Mouse (Mus musculus): ENCODE results near the gene Arhgap32.

The Arhgap32 gene

GRCm38 (mm10) chr9:32204450-32204990 lies 88.6 kb downstream of the Arhgap32 start:
- Histone ChIP-seq H3K36me3 (ENCODE audit: control insufficient read depth, insufficient read depth, low read length, poor library complexity, severe bottlenecking) (no peaks in the 10 kb centered on the region), H3K27me3 (ENCODE audit: control insufficient read depth, insufficient read depth, low read length, poor library complexity, severe bottlenecking) (no peaks in the 10 kb centered on the region)
- no peak for DNase-seq (ENCODE audit: low read depth, low spot score)

GRCm38 (mm10) chr9:32207133-32207532 lies 91.2 kb downstream of the Arhgap32 start:
- no peaks in the 10 kb centered on the region for H3K36me3 ChIP-seq (ENCODE audit: control insufficient read depth, insufficient read depth, low read length, poor library complexity, severe bottlenecking)
- DNase-seq (ENCODE audit: low read depth, low spot score), result no peak

GRCm38 (mm10) chr9:32208071-32208470 lies 92.1 kb downstream of the Arhgap32 start:
- Histone ChIP-seq H3K27me3 (ENCODE audit: control insufficient read depth, insufficient read depth, low read length, poor library complexity, severe bottlenecking) (no peaks in the 10 kb centered on the region), H3K36me3 (ENCODE audit: control insufficient read depth, insufficient read depth, low read length, poor library complexity, severe bottlenecking) (no peaks in the 10 kb centered on the region)
- no peak for DNase-seq (ENCODE audit: low read depth, low spot score)

More at GRCm38 (mm10) chr9:32207133-32207532, 91.2 kb downstream of the Arhgap32 start:
- no peaks in the 10 kb centered on the region for H3K27me3 ChIP-seq (ENCODE audit: control insufficient read depth, insufficient read depth, low read length, poor library complexity, severe bottlenecking)

GRCm38 (mm10) chr9:32216820-32217567 lies 101.1 kb downstream of the Arhgap32 start:
- no peaks in the 10 kb centered on the region for H3K27me3 ChIP-seq (ENCODE audit: control insufficient read depth, insufficient read depth, low read length, poor library complexity, severe bottlenecking)
- no peak for DNase-seq (ENCODE audit: low read depth, low spot score)
- no peaks in the 10 kb centered on the region for H3K36me3 ChIP-seq (ENCODE audit: control insufficient read depth, insufficient read depth, low read length, poor library complexity, severe bottlenecking)

- H3K27me3 ChIP-seq (ENCODE audit: control insufficient read depth, insufficient read depth, low read length, poor library complexity, severe bottlenecking), result no peaks in the 10 kb centered on the region
- DNase-seq (ENCODE audit: low read depth, low spot score), result no peak
Observed at GRCm38 (mm10) chr9:32219400-32219799, 103.5 kb downstream of the Arhgap32 start.

GRCm38 (mm10) chr9:32222184-32222583 lies 106.2 kb downstream of the Arhgap32 start:
- no peak for DNase-seq (ENCODE audit: low read depth, low spot score)
- Histone ChIP-seq H3K27me3 (ENCODE audit: control insufficient read depth, insufficient read depth, low read length, poor library complexity, severe bottlenecking) (no peaks in the 10 kb centered on the region; the same call in 1 of the 2 replicates), H3K36me3 (ENCODE audit: control insufficient read depth, insufficient read depth, low read length, poor library complexity, severe bottlenecking) (no peaks in the 10 kb centered on the region)

More at GRCm38 (mm10) chr9:32219400-32219799, 103.5 kb downstream of the Arhgap32 start:
- H3K36me3 ChIP-seq (ENCODE audit: control insufficient read depth, insufficient read depth, low read length, poor library complexity, severe bottlenecking), result no peaks in the 10 kb centered on the region

GRCm38 (mm10) chr9:32223739-32224529 lies 108.0 kb downstream of the Arhgap32 start:
- no peaks in the 10 kb centered on the region; the same call in 1 of the 2 replicates for H3K27me3 ChIP-seq (ENCODE audit: control insufficient read depth, insufficient read depth, low read length, poor library complexity, severe bottlenecking)
- DNase-seq (ENCODE audit: low read depth, low spot score), result no peak
- H3K36me3 ChIP-seq (ENCODE audit: control insufficient read depth, insufficient read depth, low read length, poor library complexity, severe bottlenecking), result no peaks in the 10 kb centered on the region

- no peak for DNase-seq (ENCODE audit: low read depth, low spot score)
- no peaks in the 10 kb centered on the region for H3K36me3 ChIP-seq (ENCODE audit: control insufficient read depth, insufficient read depth, low read length, poor library complexity, severe bottlenecking)
- no peaks in the 10 kb centered on the region; the same call in 1 of the 2 replicates for H3K27me3 ChIP-seq (ENCODE audit: control insufficient read depth, insufficient read depth, low read length, poor library complexity, severe bottlenecking)
Observed at GRCm38 (mm10) chr9:32224937-32225336, 109.0 kb downstream of the Arhgap32 start.

GRCm38 (mm10) chr9:32225584-32225983 lies 109.6 kb downstream of the Arhgap32 start:
- no peak for DNase-seq (ENCODE audit: low read depth, low spot score)
- Histone ChIP-seq H3K36me3 (ENCODE audit: control insufficient read depth, insufficient read depth, low read length, poor library complexity, severe bottlenecking) (no peaks in the 10 kb centered on the region), H3K27me3 (ENCODE audit: control insufficient read depth, insufficient read depth, low read length, poor library complexity, severe bottlenecking) (no peaks in the 10 kb centered on the region; the same call in 1 of the 2 replicates)

- no peak for DNase-seq (ENCODE audit: low read depth, low spot score)
- Histone ChIP-seq H3K36me3 (ENCODE audit: control insufficient read depth, insufficient read depth, low read length, poor library complexity, severe bottlenecking) (no peaks in the 10 kb centered on the region), H3K27me3 (ENCODE audit: control insufficient read depth, insufficient read depth, low read length, poor library complexity, severe bottlenecking) (no peaks in the 10 kb centered on the region; the same call in 1 of the 2 replicates)
Observed at GRCm38 (mm10) chr9:32227034-32227433, 111.1 kb downstream of the Arhgap32 start.

GRCm38 (mm10) chr9:32233593-32233992 lies 117.7 kb downstream of the Arhgap32 start:
- H3K27me3 ChIP-seq (ENCODE audit: control insufficient read depth, insufficient read depth, low read length, poor library complexity, severe bottlenecking), result no peaks in the 10 kb centered on the region
- DNase-seq (ENCODE audit: low read depth, low spot score), result no peak
- H3K36me3 ChIP-seq (ENCODE audit: control insufficient read depth, insufficient read depth, low read length, poor library complexity, severe bottlenecking), result no peaks in the 10 kb centered on the region

GRCm38 (mm10) chr9:32234767-32235489 lies 119.0 kb downstream of the Arhgap32 start:
- H3K36me3 ChIP-seq (ENCODE audit: control insufficient read depth, insufficient read depth, low read length, poor library complexity, severe bottlenecking), result no peaks in the 10 kb centered on the region
- no peaks in the 10 kb centered on the region for H3K27me3 ChIP-seq (ENCODE audit: control insufficient read depth, insufficient read depth, low read length, poor library complexity, severe bottlenecking)
- DNase-seq (ENCODE audit: low read depth, low spot score), result no peak

GRCm38 (mm10) chr9:32238899-32239298 lies 123.0 kb downstream of the Arhgap32 start:
- Histone ChIP-seq H3K27me3 (ENCODE audit: control insufficient read depth, insufficient read depth, low read length, poor library complexity, severe bottlenecking) (no peaks in the 10 kb centered on the region), H3K36me3 (ENCODE audit: control insufficient read depth, insufficient read depth, low read length, poor library complexity, severe bottlenecking) (no peaks in the 10 kb centered on the region)
- no peak for DNase-seq (ENCODE audit: low read depth, low spot score)

GRCm38 (mm10) chr9:32239427-32239826 lies 123.5 kb downstream of the Arhgap32 start:
- H3K27me3 ChIP-seq (ENCODE audit: control insufficient read depth, insufficient read depth, low read length, poor library complexity, severe bottlenecking), result no peaks in the 10 kb centered on the region
- no peak for DNase-seq (ENCODE audit: low read depth, low spot score)
- no peaks in the 10 kb centered on the region for H3K36me3 ChIP-seq (ENCODE audit: control insufficient read depth, insufficient read depth, low read length, poor library complexity, severe bottlenecking)
